Mouse (Mus musculus) retina, postnatal 1 day (tissue): ENCODE data around the gene Gm15517.
A peak's percentile ranks its signal among the peaks of the same experiment; 100 is the strongest.
"Not testable (repeated sequence)": the region's sequence is repeated elsewhere in the genome, so short reads cannot be mapped to it uniquely, and the experiment has no call there.

Experiments used
- DNase-seq: peaks from one replicate; pipeline ENCODE4 v3.0.0-alpha.2; 2012

Gene Gm15517

DNA sequence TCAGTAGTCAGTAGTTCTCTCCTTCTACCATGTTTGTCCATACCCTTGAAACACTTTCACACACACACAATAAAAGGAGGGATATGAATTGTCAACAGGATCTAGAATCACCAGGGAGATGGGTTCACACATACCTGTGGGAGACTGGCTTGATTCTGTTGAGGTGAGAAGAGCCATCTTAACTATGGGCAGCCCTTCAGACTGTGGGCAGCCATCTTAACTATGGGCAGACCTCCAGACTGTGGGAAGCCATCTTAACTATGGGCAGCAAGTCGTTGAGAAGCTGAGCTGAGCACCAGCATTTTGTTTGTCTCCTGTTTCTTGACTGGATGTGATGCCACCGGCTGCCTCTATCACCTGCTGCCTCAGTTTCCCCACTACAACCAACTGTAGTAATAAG, 10.1 kb downstream of the Gm15517 start:
- DNase-seq: peak; percentile 50

DNA sequence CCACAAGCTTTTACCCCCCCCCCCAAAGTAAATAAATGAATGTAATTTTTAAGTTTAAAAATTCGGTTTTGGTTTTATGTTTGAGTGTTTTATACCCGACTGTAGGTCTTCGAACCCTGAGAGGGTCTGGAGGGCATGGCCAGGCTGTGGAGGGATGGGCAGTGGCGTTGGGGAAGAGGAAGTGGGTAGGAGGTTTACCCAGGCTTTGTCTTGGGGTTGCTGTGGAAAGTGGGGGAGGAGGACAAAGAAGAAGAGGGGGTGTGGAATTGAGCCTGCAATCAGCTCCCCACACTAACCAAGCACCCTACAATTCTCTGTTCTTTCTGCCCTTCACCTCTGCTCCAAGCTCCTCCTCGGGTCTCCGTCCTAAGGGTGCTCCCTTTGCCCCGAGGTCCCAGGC, 11.3 kb downstream of the Gm15517 start:
- DNase-seq: no peak

DNA sequence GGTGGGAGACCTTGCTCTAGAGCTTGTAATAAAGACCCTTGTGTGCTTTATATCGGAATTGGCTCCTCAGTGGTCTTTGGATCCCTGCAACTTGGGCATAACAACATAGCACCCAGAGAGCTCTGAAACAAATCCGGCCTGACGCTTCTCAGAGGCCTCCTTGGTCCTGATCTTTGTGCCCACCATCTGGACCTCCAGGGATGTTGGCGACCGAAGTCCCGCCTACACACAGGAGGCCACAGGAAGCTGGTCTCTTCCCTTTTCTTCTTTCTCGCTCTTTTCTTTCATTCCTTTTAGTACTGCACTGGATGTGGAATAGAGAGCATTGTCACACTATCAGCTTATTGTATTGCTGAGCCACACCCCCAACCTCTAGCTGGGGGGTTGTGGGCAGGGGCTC, 12.2 kb downstream of the Gm15517 start:
- no peak for DNase-seq

DNA sequence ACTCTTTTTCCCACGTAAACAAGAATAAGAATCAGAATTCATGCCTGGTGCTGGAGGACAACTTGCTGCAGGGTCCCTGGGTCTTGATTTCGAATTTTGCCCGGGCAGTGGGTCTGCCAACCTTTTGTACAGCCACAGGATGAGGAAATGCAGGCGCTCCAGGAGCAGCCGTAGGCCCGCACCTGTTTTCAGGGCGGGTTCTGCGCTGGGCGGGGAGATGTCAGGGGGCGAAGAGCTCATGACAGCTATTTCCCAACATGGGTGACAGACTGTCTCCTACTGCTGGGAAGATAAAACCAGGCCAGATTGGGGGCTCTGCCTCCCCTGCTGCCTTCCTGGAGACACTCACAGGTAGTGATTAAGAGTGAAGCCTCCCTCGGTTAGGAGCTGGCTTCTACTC, 12.8 kb downstream of the Gm15517 start:
- no peak for DNase-seq

DNA sequence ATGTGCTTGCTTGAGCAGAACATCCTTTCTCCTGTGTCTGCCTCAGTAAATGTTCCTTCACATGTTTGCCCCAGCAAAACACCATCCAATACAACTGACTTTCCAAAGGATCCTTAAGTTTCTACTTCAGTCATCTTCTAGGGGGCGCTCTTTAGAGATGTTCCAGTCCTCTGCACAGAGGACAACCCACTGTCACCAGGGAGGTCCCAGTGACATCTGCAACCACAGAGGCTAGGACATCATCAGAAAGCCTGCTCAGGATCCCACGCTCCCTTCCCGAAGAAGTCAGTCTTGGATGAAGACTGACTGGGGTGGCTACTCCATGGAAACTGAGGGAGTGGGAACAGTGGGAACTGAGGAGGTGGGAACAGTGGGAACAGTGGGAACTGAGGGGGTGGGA, 14.3 kb downstream of the Gm15517 start:
- DNase-seq: no peak

DNA sequence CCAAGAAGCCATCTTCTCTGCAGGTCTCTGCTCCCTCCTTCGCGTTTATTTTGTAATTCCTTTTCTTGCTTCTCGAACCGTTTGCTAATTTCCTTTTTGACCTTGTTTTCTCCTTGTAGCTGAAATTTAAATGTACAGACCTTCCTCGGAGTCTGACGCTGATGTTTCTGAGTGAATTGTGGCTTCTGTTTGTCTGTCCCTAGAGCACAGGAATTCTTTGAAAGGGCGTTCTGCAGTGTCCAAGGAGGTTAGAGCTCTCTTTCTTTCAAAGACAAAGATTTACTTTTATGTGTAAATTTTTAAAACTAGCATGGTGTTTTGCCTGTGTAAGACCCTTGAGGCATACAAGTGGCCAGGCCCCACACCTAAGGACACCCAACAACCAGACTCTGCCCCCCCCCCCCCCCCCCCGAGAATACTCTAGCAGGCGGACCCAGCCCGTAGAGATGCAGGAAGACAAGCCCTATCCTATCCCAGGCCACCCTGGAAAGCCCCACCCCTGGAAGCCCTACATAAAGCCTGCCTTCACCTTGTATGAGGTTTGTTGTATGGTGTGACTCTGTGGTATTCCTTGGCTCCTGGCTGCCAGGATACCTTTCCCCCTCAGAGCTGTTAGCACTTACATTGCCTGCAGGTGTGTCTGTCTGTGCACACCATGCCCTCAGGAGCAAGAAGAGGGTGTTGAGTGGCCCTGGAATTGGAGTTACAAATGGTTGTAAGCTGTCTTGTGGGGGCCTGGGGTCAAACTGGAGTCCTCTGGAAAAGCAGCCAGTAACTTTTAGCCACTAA, 15.4 kb downstream of the Gm15517 start:
- no peak for DNase-seq

DNA sequence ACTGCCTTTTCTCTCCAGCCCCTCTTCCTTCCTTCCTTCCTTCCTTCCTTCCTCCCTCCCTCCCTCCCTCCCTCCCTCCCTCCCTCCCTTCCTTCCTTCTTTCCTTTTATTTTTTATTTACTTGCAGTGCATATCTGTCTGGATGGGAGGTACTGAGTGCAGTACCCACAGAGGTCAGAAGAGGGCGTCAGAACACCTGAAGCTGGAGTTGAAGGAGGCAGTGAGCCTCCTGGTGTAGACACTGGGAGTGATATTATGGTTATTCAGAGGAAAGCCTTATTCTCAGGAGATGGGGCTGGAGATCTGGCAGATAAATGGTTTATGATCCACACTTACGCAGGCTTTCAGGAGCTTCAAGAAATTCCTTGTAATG, 16.0 kb downstream of the Gm15517 start:
- peak; percentile 62 for DNase-seq

DNA sequence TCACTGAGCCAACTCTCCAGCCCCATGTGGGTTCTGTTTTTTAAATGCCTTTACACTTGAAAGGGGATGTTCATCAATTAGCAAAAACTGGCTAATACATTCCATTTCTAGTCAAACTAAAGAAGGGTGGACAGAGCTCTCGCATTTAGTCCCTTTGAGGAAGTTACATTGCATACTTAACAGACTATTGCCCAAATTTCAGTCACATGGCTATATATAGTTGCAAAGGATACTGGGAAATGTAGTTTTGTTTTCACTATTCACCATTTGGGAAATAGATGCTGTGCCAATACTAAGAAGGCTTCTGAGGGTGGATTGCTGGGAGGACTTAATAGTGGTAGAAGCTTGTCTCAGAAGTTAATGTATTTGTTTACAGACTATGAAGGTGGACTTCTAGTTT, 19.7 kb downstream of the Gm15517 start:
- DNase-seq: no peak

DNA sequence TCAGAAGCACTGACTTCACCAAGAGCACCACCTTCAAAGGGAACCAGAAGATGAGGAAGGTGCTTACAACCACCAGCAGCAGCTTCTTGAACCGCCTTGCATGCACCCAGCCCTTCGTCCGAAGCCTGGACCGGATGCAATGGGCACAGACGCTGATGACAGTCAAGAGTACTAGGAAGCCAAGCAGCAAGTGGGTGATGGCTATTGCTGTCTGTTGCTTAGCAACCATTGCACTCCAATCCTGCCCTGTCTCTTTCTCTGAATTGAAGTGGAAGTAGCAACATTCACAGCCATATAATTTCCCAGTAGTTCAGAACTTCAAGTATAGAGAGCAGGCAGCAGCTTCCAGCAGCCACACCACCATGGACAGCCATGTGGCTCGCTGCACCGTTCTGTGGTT, 20.3 kb downstream of the Gm15517 start:
- DNase-seq: no peak

DNA sequence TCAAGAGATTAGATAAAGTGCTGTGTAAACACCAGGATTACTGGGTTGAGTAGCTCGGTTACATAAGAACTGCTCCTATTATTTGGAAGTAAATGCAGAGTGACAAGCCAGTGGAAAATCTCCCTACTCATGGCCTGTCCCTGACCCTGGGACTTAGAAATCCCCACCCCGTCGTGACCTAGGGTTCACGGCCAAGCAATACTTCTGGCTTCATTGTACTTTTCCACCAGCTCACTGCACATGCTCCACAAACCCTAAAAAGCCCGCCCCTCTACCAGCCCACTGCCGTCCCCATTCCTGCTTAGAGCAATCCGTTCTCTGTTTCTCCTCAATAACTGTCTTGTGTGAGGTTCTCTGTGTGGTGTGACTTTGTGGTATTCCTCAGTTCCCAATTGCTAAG, 26.5 kb downstream of the Gm15517 start:
- no peak for DNase-seq

DNA sequence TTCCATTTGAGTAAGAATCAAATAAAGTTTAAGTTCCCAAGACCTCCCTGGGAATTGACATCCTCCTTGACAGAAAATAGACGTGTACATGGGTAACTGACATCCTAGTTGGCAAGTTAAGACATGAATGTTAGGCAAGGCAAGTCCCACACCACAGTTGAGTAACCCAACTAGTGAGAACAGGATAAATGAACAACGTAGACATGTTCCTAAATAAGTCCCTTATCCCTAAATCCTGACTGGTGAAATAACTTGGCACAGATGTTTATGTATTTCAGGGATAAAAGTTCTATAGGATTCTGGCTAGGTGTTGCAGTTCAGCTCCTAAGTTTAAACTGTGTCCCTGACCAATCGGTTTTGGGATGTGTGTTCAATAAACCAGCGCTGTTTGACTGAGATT, 29.7 kb downstream of the Gm15517 start:
- DNase-seq: no peak

DNA sequence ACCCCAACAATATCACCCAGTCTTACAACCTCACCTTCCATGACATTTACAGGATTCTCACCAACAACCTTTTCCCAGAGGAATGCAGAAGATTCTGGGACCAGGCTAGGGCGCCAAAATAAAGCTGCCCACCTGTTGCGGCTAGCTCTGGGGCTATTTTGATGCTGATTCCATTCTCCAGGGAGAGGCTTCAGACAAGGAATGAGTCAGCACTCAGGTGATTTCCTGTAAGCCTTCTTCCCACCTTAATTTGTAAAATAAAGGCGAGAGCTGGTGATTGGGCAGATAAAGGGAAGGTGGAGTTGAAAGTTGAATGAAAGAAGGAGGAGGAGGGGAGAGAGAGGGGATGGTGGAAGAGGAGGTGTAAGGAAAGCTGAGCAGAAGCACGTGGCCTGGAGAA, 30.2 kb downstream of the Gm15517 start:
- DNase-seq: no peak

DNA sequence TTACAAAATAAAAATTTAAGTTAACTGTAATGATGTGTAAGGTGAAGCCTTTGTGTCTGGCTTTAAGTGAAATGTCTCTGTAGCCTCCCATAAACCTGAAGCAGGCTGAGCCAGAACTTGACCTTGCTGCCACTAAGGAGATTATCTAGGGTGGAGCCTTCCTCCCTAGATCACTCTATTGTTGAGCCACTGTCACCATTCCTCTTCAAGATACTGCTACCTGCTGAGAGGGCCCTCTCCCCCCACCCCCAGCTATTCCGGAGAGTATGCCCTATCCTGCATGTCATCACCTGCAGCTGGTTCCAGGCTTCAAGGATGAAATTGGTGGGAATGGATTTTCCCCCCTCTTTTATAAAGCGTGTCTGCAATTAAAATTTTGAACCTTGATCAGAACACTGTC, 36.3 kb downstream of the Gm15517 start:
- not testable (repeated sequence) for DNase-seq

DNA sequence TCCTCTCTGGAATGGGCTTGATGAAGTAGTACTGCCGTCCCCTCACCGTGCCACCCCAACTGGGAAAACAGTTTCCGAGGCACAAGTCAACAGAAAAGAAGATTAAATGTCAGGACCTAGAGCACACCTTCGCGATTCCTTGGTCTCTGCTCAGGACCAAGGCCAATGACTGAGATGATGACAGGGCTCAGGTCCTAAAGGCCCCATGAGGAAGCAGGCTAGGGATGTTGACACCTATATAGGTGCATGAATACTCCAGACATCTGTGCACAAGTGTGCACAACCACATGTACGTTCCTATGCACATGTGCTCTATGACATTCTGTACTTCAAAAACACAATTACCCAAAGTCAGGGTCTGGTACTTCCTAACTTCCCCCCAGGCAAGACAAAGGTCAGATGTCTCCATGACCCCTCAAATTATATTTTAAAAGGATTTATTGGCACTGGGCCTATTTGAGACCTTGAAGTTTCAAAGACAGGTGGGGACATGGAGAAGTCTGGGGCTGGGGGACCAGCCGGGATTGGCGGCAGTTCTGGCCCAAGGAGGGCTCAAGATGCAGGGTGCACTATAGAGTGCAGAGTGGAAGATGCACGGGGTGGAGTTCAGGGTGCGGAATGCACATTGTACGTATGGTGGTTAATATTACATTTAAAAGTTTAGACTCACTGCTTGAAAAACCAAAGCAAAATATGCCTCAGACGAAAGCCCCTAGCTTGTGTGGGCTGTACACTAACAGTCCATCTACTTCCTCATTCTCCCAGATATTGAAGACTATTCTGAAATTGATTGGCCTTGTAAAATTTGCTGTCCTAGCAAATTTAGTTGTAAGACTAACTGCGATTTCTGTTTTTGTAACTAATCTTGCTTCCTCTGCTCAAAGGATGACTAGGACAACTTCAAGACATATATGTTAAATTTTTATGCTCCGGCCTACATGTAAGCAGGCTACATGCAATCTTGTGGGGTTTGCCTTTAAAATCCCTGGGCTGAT, 42.4 kb downstream of the Gm15517 start:
- no peak for DNase-seq

DNA sequence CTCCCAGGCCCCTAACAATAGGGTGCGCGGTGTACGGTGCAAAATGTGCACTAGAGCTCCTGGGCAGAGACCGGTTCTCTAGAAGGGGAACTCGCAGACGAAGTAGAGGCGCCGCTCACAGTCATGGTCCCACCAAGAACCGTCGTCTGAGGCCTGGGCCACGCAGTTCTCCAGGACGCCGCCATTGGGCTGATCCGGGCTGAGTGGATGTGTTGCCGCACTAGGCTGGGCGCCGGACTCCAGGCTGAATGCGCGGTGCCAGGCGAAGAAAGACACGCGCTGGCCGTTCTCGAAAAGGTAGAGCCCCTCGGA, 43.2 kb downstream of the Gm15517 start:
- DNase-seq: no peak

DNA sequence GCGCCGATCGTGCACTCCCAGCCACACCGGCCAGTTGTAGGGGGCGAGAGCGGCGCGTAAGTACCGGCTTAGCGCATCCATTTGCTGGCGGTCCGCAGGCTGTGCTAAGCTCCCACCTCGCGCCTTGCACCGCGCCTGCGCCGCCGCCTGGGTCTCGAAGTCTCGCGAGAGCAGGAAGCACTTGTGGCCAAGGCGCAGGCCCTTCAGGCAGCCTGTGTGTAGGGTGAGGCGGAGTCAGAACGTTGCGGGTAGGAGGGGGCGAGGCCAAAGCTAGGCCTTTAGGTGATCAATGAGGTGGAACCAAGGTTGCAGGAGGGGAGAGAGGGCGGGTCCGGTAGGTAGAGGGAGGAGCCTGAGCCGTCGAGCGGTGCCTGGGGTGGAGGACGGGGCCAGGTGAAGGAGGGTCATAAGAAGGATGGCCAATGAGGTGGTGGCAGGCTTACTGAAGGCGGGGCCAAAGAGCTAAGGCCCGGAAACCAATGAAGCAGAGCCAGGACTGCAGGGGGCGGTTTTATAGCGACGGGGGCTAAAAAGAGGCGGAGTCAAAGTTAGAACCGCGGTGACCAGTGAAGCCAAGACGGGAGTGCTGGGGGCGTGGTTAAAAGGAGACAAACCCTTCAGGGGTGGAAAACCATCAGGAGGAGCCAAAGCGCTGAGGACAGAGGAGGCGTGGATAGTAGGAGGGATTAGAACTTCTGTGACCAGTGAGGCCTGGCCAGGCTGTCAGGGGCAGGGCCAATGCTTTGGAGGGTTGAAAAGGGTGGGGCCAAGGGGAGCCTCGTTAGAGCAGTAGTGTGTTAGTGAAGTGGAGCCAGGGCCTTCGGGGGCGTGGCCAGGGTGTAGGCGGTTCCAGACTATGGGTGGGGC, 43.8 kb downstream of the Gm15517 start:
- peak; percentile 100 for DNase-seq

DNA sequence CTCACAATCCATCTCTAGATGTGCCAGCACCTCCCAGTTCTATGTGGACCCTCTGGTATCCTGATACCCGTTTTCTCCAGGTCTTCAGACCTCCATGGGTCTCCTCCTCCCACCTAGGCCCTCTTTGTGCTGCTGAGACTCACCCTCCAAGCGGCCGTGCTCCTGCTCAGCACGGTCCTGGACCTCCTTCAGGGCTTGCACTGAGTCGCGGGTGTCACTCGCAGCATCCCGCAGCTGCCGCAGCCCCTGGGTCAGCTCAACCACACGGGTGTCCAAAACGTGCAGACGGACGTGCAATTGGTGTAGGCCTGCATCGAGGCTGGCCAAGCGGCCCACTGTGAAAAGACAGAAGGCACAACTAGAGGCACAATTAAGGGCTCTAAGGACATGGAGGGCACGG, 44.4 kb downstream of the Gm15517 start:
- DNase-seq: no peak

DNA sequence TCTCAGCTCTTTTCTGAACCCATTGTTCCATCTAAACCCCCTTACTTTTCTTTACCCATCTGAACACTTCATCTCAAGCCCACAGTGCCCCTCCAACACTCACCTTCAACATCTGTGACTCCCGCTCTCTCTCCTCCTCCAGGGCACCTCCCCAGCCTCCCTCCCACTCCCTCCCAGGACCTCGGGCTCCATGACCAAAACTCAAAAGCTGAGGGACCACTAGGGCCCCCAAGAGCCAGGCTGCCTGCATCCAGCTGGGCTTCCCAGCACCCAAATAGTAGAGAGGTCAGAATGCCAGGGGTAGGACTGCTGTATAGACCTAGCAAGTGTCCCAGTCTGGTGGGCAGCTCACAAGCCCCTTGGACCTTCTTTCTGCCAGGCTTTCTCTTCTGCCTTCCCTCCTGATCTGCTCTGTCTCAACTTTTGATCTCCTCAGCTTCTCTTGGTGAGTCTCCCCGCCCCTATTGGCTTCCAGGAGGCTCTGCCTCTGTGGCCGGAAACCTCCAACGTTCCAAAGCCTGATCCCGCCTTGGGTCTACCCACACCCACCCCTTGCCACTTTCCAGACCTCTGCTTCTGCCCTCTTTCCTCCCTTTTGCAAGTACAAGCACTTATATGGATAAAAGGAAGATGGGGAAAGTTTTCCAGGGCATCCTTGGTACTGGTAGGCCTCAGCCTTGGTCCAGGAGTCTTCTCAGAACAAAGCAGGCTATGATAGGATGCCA, 45.4 kb downstream of the Gm15517 start, which contains the start of gene Clec11a:
TSS of gene Clec11a (minus strand) at position 387 of the 725 bp plus-strand sequence.
- no peak for DNase-seq

DNA sequence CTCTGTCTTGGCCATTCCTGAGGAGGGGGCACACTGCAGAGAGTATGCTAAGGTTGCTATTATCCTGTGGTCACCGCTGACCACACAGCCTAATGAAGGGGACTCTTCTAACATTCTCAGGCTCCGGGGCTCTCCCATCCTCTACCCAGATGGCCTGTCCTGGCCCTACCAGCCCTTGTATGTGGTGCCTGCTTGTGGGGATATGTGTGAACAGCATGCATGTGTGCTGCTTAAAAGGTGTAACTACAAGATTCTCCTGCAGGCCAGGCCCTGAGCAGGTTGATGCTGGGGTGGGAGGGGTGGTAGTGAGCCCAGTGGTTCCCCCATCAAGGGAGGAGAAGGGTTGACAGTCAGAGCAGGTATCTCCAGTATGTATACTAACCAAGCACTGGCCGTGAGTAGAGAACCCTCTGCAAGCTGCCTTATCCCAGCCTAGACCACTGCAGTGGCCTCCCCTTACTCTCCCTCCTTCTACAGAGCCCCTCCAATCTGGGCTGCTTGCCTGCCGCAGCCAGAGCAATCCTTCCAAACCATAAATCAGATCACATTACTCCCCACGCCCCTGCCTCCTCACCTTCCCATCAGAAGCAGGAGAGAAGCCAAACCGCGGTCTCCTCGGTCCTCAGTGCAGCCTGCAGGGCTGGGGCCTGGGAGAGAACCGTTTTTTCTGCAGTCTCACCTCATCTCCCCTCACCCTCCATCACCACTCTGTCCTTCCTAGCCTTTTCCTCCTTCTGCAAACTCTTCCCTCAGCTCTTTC, 46.2 kb downstream of the Gm15517 start:
- no peak for DNase-seq

DNA sequence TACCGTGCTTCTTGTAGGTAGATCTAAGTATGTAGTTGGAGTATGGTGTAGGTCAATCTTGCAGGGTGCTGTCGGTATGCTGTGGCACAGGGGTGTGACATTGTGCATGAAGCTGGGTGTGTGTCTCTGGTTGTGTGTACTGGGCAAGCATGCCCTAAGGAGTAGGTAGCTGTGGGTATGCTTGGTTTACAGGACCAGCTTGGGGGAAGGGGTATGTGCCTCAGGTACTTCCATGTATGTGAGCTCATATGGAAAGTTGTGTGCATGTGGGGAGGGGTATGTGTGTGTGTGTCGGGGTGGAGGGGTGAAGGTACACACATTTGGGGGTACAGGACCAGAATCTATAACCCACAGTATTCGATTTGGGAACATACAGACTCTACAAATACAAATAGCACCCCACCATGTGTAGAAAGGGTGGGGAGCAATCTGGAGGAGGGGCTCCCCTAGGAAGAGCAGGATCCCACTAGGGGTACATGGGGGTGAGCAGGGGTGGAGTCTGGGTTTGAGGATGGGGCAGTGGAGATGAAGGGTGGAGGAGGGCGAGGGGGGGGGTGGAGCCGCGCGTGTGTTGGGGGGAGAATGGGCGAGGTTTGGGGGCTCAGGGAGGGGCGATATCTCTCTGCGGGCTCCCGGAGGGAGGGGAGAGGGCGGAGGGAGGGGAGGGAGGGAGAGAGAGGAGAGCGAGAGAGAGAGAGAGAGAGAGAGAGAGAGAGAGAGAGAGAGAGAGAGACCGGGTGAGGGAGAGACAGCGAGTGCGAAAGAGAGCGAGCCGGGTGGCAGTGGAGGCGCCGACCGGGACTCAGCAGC, 48.4 kb downstream of the Gm15517 start, which contains the start of gene Shank1:
TSS of gene Shank1 (plus strand) at position 779 of the 810 bp plus-strand sequence.
- peak; percentile 70 for DNase-seq
